Mouse (Mus musculus): ENCODE measurements around the gene Kazald1.

DNA sequence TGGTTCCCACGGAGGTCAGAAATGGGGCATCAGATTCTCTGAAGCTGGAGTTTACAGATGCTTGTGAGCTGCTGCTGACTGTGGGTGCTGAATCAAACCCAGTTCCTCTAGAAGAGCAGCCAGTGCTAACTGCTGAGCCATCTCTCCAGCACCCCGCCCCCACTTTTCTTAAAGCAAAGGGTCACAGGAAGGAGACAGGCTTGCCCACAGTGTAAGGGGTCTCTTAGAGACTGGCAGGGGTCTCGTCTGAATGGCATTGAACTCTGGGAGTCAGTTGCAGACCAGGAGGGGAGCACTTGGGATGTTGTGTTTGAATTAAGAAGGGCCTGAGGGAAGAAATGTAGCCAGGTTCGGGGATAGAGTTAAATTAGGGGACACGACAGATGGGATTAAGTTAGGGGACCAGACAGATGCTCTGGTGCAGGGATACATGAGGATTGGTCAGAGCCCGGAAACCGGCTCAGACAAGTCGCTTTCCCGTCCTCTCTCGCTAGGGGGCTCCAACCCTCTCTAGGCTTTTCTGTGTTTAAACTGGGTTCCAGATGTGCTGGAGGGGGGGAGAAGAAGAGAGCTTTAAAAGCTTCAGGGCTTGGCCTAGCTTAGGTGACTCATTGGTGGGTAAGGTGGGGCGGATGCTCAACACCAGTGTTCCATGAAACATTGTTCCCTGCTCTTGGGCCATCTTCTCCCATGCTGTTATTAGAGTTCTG is 7.0 kb downstream of the Kazald1 start:
- TF ChIP-seq EP300 (IDR thresholded peaks at IDR 0.05) (no peak), CTCF (IDR thresholded peaks at IDR 0.05) (peak; percentile 64)
